Mouse (Mus musculus): ENCODE measurements at regions not wholly inside any gene's neighbourhood (a gene's known extent, or its start where the extent isn't known, plus 50 kb on each side); places are given as distances from the start of the nearest gene placed in this dataset.
"Not testable (repeated sequence)": the region's sequence is repeated elsewhere in the genome, so short reads cannot be mapped to it uniquely, and the experiment has no call there.

- WGBS = 65% methylated on average over 3 of the region's 3 CpGs
- no peaks in the 10 kb centered on the region for H3K27me3 ChIP-seq
- ATAC-seq (ENCODE audit: borderline replicate concordance, extremely low read depth, low FRiP score, low TSS enrichment) = no peak
Measured at GRCm38 (mm10) chr10:118057516-118057915, 84.1 kb upstream of the Mdm1 start.

GRCm38 (mm10) chr10:118064816-118065216 lies 76.8 kb upstream of the Mdm1 start:
- Histone ChIP-seq H3K9me3 (no peaks in the 10 kb centered on the region), H3K4me1 (no peaks in the 10 kb centered on the region), H3K36me3 (no peaks in the 10 kb centered on the region), H3K27ac (no peak overlapping the region), H3K9ac (no peak overlapping the region), H3K4me3 (no peak overlapping the region), H3K27me3 (no peaks in the 10 kb centered on the region), H3K4me2 (no peak overlapping the region)
- ATAC-seq (ENCODE audit: borderline replicate concordance, extremely low read depth, low FRiP score, low TSS enrichment) = no peak
- 56% methylated on average over 7 of the region's 7 CpGs for WGBS

More at GRCm38 (mm10) chr10:118057516-118057915, 84.1 kb upstream of the Mdm1 start:
- H3K4me1 ChIP-seq = no peaks in the 10 kb centered on the region
- H3K27ac ChIP-seq = no peak overlapping the region
- H3K36me3 ChIP-seq = no peaks in the 10 kb centered on the region
- H3K4me3 ChIP-seq = no peak overlapping the region
- no peak overlapping the region for H3K4me2 ChIP-seq
- H3K9ac ChIP-seq = no peak overlapping the region
- no peaks in the 10 kb centered on the region for H3K9me3 ChIP-seq

DNA sequence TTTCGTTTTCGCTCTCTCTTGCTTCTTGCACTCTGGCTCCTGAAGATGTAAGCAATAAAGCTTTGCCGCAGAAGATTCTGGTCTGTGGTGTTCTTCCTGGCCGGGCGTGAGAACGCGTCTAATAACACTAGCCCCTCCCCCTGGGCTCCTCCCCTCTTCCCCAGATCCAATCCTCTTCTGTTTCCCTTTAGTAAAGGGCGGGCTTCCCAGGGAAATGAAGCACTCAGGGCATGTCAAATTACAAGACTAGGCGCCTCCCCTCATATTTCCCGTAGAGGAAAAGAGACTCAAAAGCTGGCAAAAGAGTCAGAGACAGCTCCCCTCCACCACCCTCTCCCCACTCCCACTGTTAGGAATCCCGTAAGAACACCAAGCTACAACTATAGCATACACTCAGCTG lies 65.3 kb upstream of the Mdm1 start:
- ATAC-seq (ENCODE audit: borderline replicate concordance, extremely low read depth, low FRiP score, low TSS enrichment); H3K4me2 ChIP-seq; H3K27ac ChIP-seq; H3K9me3 ChIP-seq; H3K4me3 ChIP-seq; H3K36me3 ChIP-seq; H3K27me3 ChIP-seq; H3K9ac ChIP-seq; H3K4me1 ChIP-seq: not testable (repeated sequence)
- WGBS = 91% methylated on average over 9 of the region's 11 CpGs

DNA sequence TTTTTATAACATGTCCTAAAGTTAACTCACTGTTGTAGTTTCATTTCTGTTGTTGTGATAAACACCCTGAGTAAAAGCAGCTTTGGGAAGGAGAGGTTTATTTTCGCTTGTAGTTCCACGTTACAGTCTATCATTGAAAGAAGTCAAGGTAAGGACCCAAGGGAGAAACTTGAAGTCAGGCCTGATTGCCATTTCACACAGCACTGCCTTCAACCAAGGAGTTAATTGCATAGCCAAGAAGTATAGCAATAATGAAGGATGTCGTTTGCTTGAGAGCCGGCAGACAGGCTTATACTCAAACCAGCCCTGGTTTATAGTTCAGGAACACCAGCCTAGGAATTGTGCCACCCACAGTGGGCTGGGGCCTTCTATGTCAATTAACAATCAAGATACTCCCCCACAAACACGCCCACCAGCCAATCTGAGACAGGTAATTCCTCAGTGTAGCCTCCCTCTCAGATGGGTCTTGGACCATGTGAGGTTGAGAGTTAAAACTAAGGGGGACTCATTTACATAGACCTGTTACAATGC lies 59.9 kb upstream of the Mdm1 start:
- no peaks in the 10 kb centered on the region for H3K36me3 ChIP-seq
- ATAC-seq (ENCODE audit: borderline replicate concordance, extremely low read depth, low FRiP score, low TSS enrichment) = no peak
- H3K4me2 ChIP-seq = no peak overlapping the region
- no peak overlapping the region for H3K4me3 ChIP-seq
- no peak overlapping the region for H3K9ac ChIP-seq
- no peak overlapping the region for H3K27ac ChIP-seq
- no peaks in the 10 kb centered on the region for H3K27me3 ChIP-seq
- no peaks in the 10 kb centered on the region for H3K9me3 ChIP-seq
- 82% methylated on average over 5 of the region's 5 CpGs for WGBS
- no peaks in the 10 kb centered on the region for H3K4me1 ChIP-seq

GRCm38 (mm10) chr10:118083035-118083720 lies 58.4 kb upstream of the Mdm1 start:
- Histone ChIP-seq H3K4me2 (no peak overlapping the region), H3K9me3 (no peaks in the 10 kb centered on the region), H3K36me3 (no peaks in the 10 kb centered on the region), H3K27ac (no peak overlapping the region), H3K4me1 (no peaks in the 10 kb centered on the region), H3K4me3 (no peak overlapping the region), H3K27me3 (no peaks in the 10 kb centered on the region), H3K9ac (no peak overlapping the region)
- WGBS = 84% methylated on average over 13 of the region's 13 CpGs
- no peak for ATAC-seq (ENCODE audit: borderline replicate concordance, extremely low read depth, low FRiP score, low TSS enrichment)

DNA sequence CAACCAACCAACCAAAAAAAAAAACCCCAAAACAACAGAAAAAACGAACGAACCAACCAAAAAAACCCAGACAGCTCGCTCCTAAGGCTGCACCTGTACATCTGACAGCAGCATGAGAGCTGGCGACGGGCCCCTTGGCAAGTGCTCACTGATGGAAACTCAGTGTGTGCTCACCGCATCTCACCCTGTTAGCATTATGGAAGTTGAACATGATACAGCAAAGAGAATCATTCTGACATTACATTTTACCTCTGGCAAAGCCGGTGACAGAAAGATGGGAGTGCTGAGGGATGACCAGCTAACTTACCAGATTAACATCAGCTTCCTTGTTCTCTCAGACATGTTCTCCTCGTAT lies 57.9 kb upstream of the Mdm1 start:
- ATAC-seq (ENCODE audit: borderline replicate concordance, extremely low read depth, low FRiP score, low TSS enrichment) = no peak
- H3K36me3 ChIP-seq = no peaks in the 10 kb centered on the region
- H3K4me2 ChIP-seq = no peak overlapping the region
- no peak overlapping the region for H3K27ac ChIP-seq
- H3K4me3 ChIP-seq = no peak overlapping the region
- 86% methylated on average over 8 of the region's 8 CpGs for WGBS
- no peaks in the 10 kb centered on the region for H3K4me1 ChIP-seq
- H3K9me3 ChIP-seq = no peaks in the 10 kb centered on the region
- no peak overlapping the region for H3K9ac ChIP-seq
- no peaks in the 10 kb centered on the region for H3K27me3 ChIP-seq

DNA sequence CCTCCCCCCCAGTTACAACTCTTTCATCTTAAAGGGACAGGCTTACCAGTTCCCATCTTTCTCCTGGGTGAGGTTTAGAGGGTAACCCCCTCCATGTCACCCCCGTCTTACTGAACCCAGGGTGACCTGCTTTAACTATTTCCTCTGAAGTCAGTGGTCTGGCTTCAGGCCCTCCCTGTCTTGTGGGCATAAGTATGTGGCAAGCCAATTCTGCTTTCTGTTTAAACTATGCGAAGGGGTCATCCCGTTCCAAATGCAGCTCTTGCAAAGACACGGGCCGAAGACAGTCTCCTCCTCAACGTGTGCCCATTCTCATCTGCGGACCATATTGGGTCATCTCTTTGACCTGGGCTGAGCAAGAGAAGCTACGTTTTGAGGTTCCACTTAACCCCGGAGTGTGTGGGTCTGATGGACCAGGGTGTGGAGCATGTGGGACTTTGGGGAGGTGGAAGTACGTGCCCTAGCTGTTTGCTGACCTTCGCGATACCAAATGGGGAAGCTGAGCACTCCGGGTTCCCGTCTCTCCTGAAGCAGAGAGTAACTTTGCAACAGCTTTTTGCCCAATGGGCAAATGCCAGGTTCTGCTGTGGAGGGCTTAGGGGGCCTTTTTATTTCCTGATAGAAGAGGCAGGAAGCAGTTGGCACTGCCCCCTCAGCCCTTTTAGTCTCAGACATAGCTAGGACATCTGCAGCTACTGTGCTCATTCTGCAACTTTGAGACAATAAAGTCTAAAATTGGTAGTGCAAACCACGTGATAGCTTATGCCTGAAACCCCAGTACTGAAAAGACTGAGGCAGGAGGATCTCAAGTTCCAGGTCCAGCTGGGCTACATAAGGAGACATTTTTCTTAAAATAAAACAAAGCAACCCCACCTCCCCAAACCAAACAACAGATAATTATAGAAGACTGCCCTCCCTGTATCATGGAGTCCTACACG lies 56.3 kb upstream of the Mdm1 start:
- Histone ChIP-seq H3K9me3 (no peaks in the 10 kb centered on the region), H3K36me3 (no peaks in the 10 kb centered on the region), H3K4me1 (no peaks in the 10 kb centered on the region), H3K9ac (no peak overlapping the region), H3K4me2 (no peak overlapping the region), H3K27ac (no peak overlapping the region), H3K4me3 (no peak overlapping the region), H3K27me3 (no peaks in the 10 kb centered on the region)
- 83% methylated on average over 16 of the region's 16 CpGs for WGBS
- ATAC-seq (ENCODE audit: borderline replicate concordance, extremely low read depth, low FRiP score, low TSS enrichment) = no peak

- Histone ChIP-seq H3K27me3 (no peaks in the 10 kb centered on the region), H3K4me3 (no peak overlapping the region), H3K4me2 (no peak overlapping the region), H3K27ac (no peak overlapping the region), H3K9ac (no peak overlapping the region), H3K4me1 (no peaks in the 10 kb centered on the region), H3K9me3 (no peaks in the 10 kb centered on the region), H3K36me3 (no peaks in the 10 kb centered on the region)
- 14% methylated on average over 12 of the region's 12 CpGs for WGBS
- ATAC-seq (ENCODE audit: borderline replicate concordance, extremely low read depth, low FRiP score, low TSS enrichment) = no peak
Measured at GRCm38 (mm10) chr10:118087570-118088340, 53.9 kb upstream of the Mdm1 start.

DNA sequence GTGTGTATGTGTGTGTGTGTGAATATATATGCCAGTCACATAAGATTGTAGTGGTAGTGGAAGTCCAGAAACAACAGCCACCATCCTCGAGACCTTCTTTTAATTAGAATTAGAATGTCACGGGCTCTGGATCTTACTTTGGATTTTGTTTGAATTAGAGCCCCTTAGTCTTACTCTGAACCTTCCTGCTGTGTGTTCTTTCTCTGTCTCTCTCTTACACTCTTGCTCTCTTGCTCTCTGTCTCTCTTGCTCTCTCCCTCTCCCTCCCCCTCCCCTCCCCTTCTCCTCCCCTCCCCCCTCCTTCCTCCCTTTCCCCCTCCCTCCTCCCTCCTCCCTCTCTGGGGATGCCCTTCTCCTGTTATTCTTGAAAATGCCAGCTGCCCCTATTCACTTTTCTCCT lies 53.1 kb upstream of the Mdm1 start:
- ATAC-seq (ENCODE audit: borderline replicate concordance, extremely low read depth, low FRiP score, low TSS enrichment) = no peak
- 53% methylated on average over 2 of the region's 2 CpGs for WGBS
- Histone ChIP-seq H3K4me3 (no peak overlapping the region), H3K9me3 (no peaks in the 10 kb centered on the region), H3K27me3 (no peaks in the 10 kb centered on the region), H3K4me1 (no peaks in the 10 kb centered on the region), H3K27ac (no peak overlapping the region), H3K36me3 (no peaks in the 10 kb centered on the region), H3K9ac (no peak overlapping the region), H3K4me2 (no peak overlapping the region)

DNA sequence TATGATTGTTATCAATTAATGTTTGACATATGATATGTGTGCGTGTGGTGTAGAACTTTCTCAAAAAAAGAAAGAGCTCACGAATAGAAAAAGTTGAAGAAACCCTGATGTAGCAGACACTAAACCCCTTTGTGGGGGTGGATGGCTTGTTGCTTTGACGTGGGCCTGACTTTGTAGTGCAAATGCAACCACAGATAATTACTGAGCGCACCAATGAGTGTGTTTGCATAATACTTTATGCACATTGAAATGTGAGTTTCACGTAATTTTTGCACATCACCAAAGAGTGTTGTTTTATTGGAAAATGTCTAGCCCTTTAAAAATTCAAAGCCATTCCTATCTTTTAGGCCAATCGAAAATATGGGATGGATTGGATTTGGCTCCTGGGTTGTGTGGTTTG lies 51.7 kb upstream of the Mdm1 start:
- ATAC-seq (ENCODE audit: borderline replicate concordance, extremely low read depth, low FRiP score, low TSS enrichment) = no peak
- H3K4me1 ChIP-seq = no peaks in the 10 kb centered on the region

GRCm38 (mm10) chr10:118091476-118091875 lies 50.1 kb upstream of the Mdm1 start:
- no peak overlapping the region for H3K4me2 ChIP-seq
- H3K27me3 ChIP-seq = no peaks in the 10 kb centered on the region
- no peaks in the 10 kb centered on the region for H3K9me3 ChIP-seq
- 84% methylated on average over 12 of the region's 12 CpGs for WGBS
- no peak overlapping the region for H3K4me3 ChIP-seq
- H3K4me1 ChIP-seq = no peaks in the 10 kb centered on the region
- H3K36me3 ChIP-seq = no peaks in the 10 kb centered on the region
- no peak overlapping the region for H3K9ac ChIP-seq
- ATAC-seq (ENCODE audit: borderline replicate concordance, extremely low read depth, low FRiP score, low TSS enrichment) = no peak
- no peak overlapping the region for H3K27ac ChIP-seq

More for the DNA sequence above, 51.7 kb upstream of the Mdm1 start:
- no peaks in the 10 kb centered on the region for H3K9me3 ChIP-seq
- H3K27ac ChIP-seq = no peak overlapping the region
- WGBS = 78% methylated on average over 6 of the region's 6 CpGs
- no peak overlapping the region for H3K4me3 ChIP-seq
- H3K36me3 ChIP-seq = no peaks in the 10 kb centered on the region
- H3K4me2 ChIP-seq = no peak overlapping the region
- no peaks in the 10 kb centered on the region for H3K27me3 ChIP-seq
- no peak overlapping the region for H3K9ac ChIP-seq
